Mouse (Mus musculus): Measurements from ENCODE around the gene Chrm1. TPM values are rescaled to one million over a fixed set of nuclear protein-coding genes. Genes with fewer than 3 reads are reported as not detected.

The Chrm1 gene
- polyA plus RNA-seq, 1 experiment: not detected

DNA sequence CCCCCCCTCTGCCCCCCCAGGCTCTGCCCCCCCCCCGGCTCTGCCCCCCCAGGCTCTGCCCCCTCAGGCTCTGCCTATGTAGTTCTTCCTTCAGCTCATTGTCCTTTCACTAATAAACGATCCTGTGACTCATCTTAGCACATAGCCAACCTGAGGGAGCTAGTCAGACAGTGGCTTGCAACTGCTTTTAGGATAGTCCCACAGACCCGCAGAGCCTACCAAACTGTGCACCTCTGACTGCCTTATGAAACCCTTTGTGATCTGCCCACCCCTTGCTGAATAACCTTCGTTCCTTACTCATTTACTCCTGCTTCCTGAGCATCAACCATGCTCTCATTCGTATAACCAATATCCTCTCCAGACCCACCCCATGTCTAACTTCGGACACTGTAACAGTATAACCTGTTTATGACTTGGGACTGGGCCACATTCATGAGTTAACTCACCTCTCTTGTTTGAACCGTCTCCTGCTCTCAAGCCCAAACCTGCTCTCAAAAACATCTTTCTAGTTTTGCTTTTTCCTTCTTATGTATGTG lies 42.6 kb downstream of the Chrm1 start:
- no peak overlapping the region for H3K27ac ChIP-seq (replicated peaks; ENCODE audit: low read depth, low read length)
- H3K4me3 ChIP-seq (ENCODE audit: insufficient read depth, low read depth, low read length): no peak overlapping the region
- H3K4me1 ChIP-seq (ENCODE audit: control insufficient read depth, insufficient read depth, insufficient read length, low read length): no peaks in the 10 kb centered on the region; the same call in 1 of the 2 replicates

DNA sequence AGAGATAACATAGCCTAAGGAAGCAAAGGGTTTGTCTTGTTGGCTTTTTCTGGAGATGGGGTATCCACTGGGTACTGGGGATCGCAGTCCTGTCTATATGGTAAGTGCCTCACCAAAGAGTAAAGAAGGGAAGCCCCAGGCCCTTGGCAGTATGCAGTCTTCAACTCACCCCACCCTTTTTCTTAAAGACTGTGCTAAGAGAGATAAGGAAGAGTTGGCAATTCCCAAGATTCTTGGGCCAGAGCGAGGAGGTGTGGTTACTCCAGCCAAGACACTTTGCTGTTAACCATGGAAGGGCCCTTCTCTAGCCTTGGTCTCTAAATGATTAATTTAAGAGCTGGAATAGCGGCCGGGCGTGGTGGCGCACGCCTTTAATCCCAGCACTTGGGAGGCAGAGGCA lies 43.3 kb downstream of the Chrm1 start:
- no peak overlapping the region for H3K4me3 ChIP-seq (ENCODE audit: insufficient read depth, low read depth, low read length)
- peaks cover 5% of the 10 kb centered on the region; the same call in 1 of the 2 replicates for H3K4me1 ChIP-seq (ENCODE audit: control insufficient read depth, insufficient read depth, insufficient read length, low read length)
- no peak overlapping the region for H3K27ac ChIP-seq (replicated peaks; ENCODE audit: low read depth, low read length)

DNA sequence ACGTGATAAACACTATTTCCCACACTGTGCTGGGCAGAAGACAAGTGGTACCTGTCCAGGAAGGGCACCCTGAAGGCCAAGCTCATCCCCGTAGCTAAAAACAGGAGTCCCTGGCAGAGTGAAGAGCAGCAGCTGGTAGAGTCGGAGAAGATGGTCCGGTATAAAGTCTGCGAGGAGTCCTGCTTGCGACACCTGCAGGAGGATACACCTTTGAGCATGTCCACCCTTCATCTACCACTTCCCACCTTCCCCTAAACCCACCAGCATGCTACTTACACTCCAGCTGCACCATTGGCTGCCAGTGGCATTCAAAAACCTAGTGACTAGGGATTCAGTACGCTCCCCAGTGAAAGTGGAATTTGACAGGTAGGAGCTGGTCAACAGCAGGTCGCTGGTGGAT lies 45.4 kb downstream of the Chrm1 start:
- Histone ChIP-seq H3K4me1 (ENCODE audit: control insufficient read depth, insufficient read depth, insufficient read length, low read length) (peaks cover 7% of the 10 kb centered on the region; the same call in 1 of the 2 replicates), H3K27ac (replicated peaks; ENCODE audit: low read depth, low read length) (no peak overlapping the region), H3K4me3 (ENCODE audit: insufficient read depth, low read depth, low read length) (no peak overlapping the region)

DNA sequence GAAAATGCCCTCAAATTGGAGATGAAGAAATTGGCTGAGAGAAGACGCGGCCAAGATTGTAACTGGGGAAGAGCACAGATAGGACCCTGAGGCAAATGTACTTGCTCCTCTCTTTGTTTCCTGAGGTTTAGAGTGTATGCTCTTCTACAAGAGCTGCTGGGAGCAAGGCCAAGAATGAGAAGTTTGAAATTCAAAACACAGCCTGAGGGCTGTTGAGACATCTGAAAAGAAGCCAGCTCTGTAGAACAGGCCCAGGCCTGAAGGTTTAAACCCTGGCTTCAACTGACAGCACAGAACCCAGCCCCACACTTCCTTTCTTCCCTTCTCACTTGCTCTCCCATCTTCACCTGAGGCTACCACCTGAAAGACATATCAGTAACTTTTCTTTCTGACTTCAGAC lies 46.5 kb downstream of the Chrm1 start:
- Histone ChIP-seq H3K4me1 (ENCODE audit: control insufficient read depth, insufficient read depth, insufficient read length, low read length) (peaks cover 7% of the 10 kb centered on the region; the same call in 1 of the 2 replicates), H3K27ac (replicated peaks; ENCODE audit: low read depth, low read length) (no peak overlapping the region), H3K4me3 (ENCODE audit: insufficient read depth, low read depth, low read length) (no peak overlapping the region)

DNA sequence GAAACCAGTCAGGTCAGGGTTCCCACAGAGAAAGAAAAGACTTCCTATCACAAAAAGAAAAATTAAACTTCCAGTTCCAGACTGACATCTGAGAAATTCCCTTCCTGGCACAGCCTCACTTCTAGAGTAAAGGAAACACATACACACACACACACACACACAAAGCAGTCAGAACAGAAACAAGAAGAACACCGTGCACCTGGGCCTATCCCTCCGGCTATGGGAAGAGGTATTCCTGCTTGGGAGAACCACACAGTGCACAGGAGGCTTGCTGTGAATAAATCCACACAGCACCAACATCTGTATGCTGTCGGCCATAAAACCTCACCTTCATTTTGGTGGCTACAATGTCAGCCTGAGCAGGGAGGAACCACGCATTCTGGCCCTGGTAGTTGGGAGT lies 47.9 kb downstream of the Chrm1 start:
- H3K27ac ChIP-seq (replicated peaks; ENCODE audit: low read depth, low read length): peak overlapping the region; percentile 81
- H3K4me3 ChIP-seq (ENCODE audit: insufficient read depth, low read depth, low read length): peak overlapping the region; percentile 80
- H3K4me1 ChIP-seq (ENCODE audit: control insufficient read depth, insufficient read depth, insufficient read length, low read length): peaks cover 7% of the 10 kb centered on the region; the same call in 1 of the 2 replicates

DNA sequence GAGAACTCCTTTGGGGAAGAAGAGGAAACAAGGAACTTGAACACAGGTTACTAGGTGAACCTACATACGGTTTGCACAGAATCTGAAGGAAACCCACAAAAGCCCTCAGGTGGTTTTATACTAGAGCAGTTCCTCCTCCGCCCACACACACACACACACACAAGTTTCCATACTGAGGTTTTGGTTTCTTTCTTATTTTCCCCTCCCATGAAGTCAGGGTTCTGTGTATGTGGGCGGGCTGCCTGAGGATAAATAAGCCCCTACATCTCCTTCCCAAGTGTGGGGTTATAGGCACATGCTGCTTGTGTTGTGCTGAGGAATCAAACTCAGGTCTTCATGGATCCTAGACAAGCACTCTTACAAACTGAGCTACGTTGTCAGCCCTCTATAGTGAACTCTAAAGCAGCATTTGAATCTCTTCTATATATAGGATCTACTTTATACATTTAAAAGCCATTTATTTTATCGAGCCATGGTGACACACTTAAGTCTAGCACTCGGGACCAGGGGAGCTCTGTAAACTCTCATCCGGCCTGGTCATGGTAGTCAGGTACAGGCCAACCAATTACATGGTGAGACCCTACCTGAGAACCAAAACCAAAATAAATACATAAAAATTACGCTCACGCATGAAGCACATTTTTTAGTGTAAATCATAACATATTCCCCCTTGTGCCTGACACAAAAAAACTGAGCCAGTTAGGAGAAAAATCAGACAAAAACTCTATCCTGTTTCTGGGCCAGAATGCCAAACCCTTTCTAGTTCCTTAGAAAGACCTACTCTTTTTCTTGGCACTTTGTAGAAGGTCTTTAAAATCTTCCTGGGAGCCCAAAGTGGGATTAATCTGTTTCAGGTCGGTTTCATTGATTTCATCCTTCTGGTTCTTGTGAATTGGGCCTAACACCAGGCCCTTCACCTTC lies 48.6 kb downstream of the Chrm1 start:
- Histone ChIP-seq H3K4me1 (ENCODE audit: control insufficient read depth, insufficient read depth, insufficient read length, low read length) (peaks cover 7% of the 10 kb centered on the region; the same call in 1 of the 2 replicates), H3K4me3 (ENCODE audit: insufficient read depth, low read depth, low read length) (peak overlapping the region; percentile 80), H3K27ac (replicated peaks; ENCODE audit: low read depth, low read length) (peak overlapping the region; percentile 81)

DNA sequence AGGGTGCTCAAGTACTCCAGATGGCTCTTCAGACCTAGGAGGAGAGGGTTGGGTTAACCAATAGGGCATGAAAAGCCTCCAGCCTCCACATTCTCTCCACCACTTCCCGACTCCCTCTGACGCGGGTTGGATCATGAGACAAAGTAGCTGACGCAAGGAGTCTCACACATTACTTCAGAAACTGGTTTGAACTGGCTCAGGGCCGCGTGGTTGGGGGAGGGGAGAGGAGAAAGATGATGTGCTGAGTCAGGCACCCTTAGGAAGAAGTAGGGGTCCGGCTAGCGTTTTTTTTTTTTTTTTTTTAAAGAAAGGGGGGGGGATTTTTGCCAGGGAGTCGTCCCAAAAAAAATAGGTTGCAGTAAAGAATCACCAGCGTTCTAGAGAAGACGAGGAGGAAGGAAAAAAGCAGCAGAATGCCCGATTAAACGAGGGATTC lies 49.3 kb downstream of the Chrm1 start:
- peaks cover 7% of the 10 kb centered on the region; the same call in 1 of the 2 replicates for H3K4me1 ChIP-seq (ENCODE audit: control insufficient read depth, insufficient read depth, insufficient read length, low read length)
- H3K27ac ChIP-seq (replicated peaks; ENCODE audit: low read depth, low read length): peak overlapping the region; percentile 81
- H3K4me3 ChIP-seq (ENCODE audit: insufficient read depth, low read depth, low read length): peak overlapping the region; percentile 80

DNA sequence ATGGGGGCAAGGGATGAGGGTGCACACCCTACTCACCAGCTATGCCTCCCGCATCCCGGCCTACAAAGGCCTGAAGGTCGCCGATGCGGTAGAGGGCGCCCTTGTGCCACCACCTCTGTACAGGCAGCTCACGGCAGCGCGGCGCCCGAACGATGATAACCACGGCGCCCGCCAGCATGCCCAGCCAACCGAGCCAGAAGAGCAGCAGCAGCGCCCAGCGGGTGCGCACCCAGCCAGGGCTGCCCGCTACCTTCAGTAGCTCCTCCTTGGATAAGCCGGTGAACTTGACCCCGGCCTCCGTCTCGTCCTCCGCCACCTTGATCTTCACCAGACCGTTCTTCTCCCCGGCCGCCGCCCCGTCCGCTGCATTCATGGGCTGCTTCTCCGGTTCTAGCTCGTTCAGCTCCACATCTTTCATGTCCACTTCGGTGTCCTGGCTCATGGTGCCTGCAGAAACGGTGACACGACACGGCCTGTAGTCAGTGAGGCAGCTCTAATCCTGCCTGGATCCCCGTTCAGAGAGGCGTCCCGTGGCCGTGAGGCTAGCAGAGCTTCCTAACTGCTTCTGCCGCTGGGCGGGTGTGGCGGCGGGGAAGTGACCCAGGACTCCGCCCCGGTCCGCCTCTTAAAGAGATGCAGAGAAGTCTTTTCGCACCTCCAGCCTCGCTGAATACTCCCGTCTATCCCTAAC lies 49.9 kb downstream of the Chrm1 start:
- Histone ChIP-seq H3K4me3 (ENCODE audit: insufficient read depth, low read depth, low read length) (peak overlapping the region; percentile 80), H3K27ac (replicated peaks; ENCODE audit: low read depth, low read length) (peak overlapping the region; percentile 81), H3K4me1 (ENCODE audit: control insufficient read depth, insufficient read depth, insufficient read length, low read length) (peaks cover 7% of the 10 kb centered on the region; the same call in 1 of the 2 replicates)

DNA sequence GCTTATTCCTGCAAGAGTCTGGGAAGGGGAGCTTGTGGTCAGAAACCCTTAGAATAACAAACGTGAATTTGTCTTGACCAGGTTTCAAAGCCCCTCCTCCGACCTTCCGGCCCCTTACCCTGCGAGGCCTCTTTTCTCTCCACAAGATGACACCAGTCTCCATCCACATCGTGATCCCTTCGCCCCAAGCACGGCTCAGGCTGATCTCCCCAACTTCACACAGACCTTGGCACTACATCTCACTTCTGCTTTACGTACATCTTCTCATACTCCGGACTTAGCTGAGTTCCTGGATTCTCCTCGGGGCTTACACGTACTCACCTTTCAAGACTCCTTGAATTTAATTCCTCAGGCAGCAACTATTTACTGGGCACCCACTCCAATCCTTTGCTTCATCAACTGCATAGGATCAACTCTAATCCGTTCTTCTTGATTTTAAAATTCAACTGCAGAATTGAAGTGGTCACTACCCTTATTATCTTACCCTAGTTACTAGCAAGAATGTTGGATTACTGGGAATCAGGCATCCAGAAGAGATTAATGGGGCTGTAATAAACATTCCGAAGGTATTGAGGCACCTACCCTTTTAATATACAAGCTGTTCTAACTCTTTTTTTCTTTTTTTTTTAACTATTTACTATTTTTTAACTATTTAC lies 50.5 kb downstream of the Chrm1 start:
- H3K27ac ChIP-seq (replicated peaks; ENCODE audit: low read depth, low read length): peak overlapping the region; percentile 63
- peak overlapping the region; percentile 80 for H3K4me3 ChIP-seq (ENCODE audit: insufficient read depth, low read depth, low read length)

DNA sequence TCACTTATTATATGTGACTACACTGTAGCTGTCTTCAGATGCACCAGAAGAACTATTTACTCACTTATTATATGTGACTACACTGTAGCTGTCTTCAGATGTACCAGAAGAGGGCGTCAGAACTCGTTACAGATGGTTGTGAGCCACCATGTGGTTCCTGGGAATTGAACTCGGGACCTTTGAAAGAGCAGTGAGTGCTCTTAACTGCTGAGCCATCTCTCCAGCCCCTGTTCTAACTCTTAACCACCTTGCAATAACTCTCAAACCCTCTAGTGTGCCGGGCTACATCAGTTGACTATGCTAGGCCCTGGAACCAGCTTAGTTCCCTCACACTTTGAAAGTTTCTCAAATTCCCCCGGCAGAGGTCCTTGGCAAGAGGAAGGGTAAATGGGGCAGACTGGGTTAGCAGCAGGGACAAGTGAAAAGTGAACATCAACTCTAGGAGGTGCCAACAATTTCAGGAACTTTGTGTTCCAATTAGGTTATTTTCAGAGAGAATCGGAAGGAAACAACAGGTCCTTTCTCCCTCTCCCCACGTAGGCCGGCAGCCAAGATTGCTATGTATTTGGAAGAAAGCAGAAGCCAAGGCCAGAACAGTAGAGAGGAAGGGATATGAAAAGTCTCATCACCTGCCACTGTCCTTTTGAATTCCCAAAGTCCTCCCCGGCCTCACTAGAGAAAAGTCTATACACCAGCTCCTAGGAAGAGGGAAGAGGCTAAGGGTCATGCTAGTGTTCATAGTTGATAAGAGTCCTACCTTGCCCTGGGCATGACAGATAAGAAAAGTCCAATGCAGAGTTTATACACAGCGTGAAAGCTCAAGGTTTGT lies 51.3 kb downstream of the Chrm1 start:
- Histone ChIP-seq H3K4me3 (ENCODE audit: insufficient read depth, low read depth, low read length) (no peak overlapping the region), H3K27ac (replicated peaks; ENCODE audit: low read depth, low read length) (peak overlapping the region; percentile 64), H3K4me1 (ENCODE audit: control insufficient read depth, insufficient read depth, insufficient read length, low read length) (peaks cover 7% of the 10 kb centered on the region; the same call in 1 of the 2 replicates)

More for the DNA sequence above, 50.5 kb downstream of the Chrm1 start:
- peaks cover 7% of the 10 kb centered on the region; the same call in 1 of the 2 replicates for H3K4me1 ChIP-seq (ENCODE audit: control insufficient read depth, insufficient read depth, insufficient read length, low read length)

DNA sequence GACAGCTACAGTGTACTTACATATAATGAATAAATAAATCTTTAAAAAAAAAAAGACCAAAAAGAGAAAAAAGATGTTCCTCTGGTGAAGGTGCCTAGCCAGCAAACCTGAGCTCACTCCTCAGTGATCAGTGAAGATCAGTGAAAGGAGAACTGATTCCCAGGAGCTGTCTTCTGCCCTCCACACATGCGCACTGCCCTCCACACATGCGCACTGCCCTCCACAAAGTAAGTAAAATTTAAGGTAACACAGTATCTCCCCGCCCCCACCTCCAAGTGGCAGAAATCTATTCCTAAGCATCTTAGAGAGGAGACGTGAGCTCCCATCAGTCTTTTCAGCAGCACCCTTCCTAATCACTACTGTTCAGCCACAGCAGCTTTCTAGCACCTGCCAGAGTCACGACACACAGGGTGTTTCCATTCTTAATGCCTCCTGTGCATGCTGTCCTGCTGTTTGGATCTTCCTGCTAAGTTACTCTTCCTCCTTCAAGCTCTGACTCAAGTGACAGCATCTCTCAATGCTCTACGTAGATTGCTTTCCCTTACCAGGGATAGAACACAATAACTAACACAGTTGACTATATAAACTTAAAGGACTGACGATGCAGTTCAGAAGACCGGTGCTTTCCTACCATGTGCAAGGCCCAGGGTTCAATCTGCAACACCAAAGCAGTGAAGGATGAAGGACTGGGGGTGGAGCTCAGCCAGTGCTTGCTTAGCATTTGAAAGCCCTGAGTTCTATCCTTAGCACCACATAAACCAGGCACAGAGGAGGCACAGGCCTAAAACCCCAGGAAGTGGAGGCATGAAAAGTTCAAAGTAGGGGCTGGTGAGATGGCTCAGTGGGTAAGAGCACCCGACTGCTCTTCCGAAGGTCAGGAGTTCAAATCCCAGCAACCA lies 52.5 kb downstream of the Chrm1 start:
- H3K4me3 ChIP-seq (ENCODE audit: insufficient read depth, low read depth, low read length): no peak overlapping the region
- no peak overlapping the region for H3K27ac ChIP-seq (replicated peaks; ENCODE audit: low read depth, low read length)
- H3K4me1 ChIP-seq (ENCODE audit: control insufficient read depth, insufficient read depth, insufficient read length, low read length): peaks cover 7% of the 10 kb centered on the region; the same call in 1 of the 2 replicates

DNA sequence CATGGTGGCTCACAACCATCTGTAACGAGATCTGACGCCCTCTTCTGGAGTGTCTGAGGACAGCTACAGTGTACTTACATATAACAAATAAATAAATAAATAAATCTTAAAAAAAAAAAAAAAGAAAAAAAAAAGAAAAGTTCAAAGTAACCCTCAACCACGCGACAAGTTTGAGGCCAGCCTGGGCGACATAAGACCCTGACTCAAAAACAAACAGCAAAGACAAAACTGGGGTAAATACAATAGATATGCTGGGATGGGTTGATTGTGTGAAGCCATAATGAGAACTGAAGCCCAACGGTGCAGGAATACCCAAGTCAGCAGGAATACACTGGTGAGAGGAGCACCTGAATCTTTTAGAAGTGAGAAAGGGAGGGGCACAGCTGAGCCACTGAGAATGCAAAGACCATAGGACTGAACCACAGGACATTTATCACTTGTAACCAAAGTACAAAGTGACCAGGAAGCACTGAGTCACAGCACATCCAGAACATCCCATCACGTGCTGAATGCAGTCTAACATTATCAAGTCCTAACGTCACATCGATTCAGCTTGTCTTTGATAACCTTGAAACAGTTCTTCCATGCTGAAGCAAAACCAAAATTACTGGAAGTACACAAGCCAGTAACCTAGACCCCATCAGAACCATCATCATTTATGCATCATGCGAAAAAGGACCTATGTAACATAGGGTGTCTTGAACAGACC lies 53.3 kb downstream of the Chrm1 start:
- no peak overlapping the region for H3K4me3 ChIP-seq (ENCODE audit: insufficient read depth, low read depth, low read length)
- H3K27ac ChIP-seq (replicated peaks; ENCODE audit: low read depth, low read length): no peak overlapping the region
- H3K4me1 ChIP-seq (ENCODE audit: control insufficient read depth, insufficient read depth, insufficient read length, low read length): peaks cover 2% of the 10 kb centered on the region; the same call in 1 of the 2 replicates

DNA sequence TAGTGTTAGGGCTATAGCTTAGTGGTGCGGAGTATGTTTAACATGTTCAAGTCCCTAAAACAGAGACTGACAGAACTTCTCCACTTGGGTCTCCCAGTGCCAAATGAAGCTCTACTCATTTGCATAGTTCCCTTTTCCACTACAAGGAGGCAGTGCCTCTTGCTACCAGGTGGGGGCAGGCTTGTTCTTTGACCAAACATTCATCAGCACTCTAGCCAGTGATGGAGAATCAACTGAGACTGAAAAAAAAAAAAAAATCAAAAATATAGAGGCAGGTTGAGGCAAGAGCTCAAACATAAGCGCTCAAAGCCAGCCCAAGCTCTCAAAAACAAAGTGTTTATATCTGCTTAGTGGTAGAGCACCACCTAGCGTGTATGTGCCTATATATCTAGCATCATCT lies 54.8 kb downstream of the Chrm1 start:
- Histone ChIP-seq H3K4me1 (ENCODE audit: control insufficient read depth, insufficient read depth, insufficient read length, low read length) (no peaks in the 10 kb centered on the region), H3K27ac (replicated peaks; ENCODE audit: low read depth, low read length) (no peak overlapping the region), H3K4me3 (ENCODE audit: insufficient read depth, low read depth, low read length) (no peak overlapping the region)

Measured in brown adipose tissue, adult 24 weeks (tissue).